Mouse (Mus musculus) liver, embryonic 15.5 days (tissue): Measurements from ENCODE around the gene Ttc24. TPM values are rescaled to one million over a fixed set of nuclear protein-coding genes. Genes with fewer than 3 reads are reported as not detected.

Experiments used
- polyA plus RNA-seq: library from polyadenylated mRNA; unstranded; fragments of >200 nt; fragmentation: Nextera tagmentation; extraction: Ambion mirVana; gene quantifications from 2 replicates; pipeline ENCODE4 v1.2.1, GENCODE M21; 2015

Ttc24 gene
- polyA plus RNA-seq, 1 experiment from 2014 or later = not detected

Other genes with a start within 250 kb of the Ttc24 start
- gene Sh2d2a, start 231.5 kb downstream of the Ttc24 start, polyA plus RNA-seq = 0.18 TPM in 2 replicates
- gene Prcc, start 192.7 kb downstream of the Ttc24 start, polyA plus RNA-seq = 6.5 TPM in 2 replicates
- 213 and 216 TPM in 2 replicates for gene Hdgf, start 172.0 kb downstream of the Ttc24 start, polyA plus RNA-seq
- gene Mrpl24, start 158.8 kb downstream of the Ttc24 start, polyA plus RNA-seq = 30.7 and 33.5 TPM in 2 replicates
- 21.0 and 22.9 TPM in 2 replicates for gene Isg20l2, start 148.0 kb downstream of the Ttc24 start, polyA plus RNA-seq
- 5.6 and 6.3 TPM in 2 replicates for gene Rrnad1, start 147.6 kb downstream of the Ttc24 start, polyA plus RNA-seq
- 0.31 and 0.75 TPM in 2 replicates for gene Crabp2, start 129.6 kb downstream of the Ttc24 start, polyA plus RNA-seq
- 2.2 and 2.3 TPM in 2 replicates for gene Nes, start 107.2 kb downstream of the Ttc24 start, polyA plus RNA-seq
- gene Bcan, start 78.1 kb downstream of the Ttc24 start, polyA plus RNA-seq = 0.10 TPM in 1 of 2 replicates, not detected in the other
- gene Hapln2, start 50.7 kb downstream of the Ttc24 start, polyA plus RNA-seq = not detected in 2 replicates
- 14.3 and 18.1 TPM in 2 replicates for gene Gpatch4, start 35.2 kb downstream of the Ttc24 start, polyA plus RNA-seq
- 75.0 and 81.5 TPM in 2 replicates for gene Naxe, start 19.8 kb downstream of the Ttc24 start, polyA plus RNA-seq
- 7.3 and 8.0 TPM in 2 replicates for gene Iqgap3, start 3.7 kb upstream of the Ttc24 start, polyA plus RNA-seq
- 6.8 and 7.1 TPM in 2 replicates for gene Mef2d, start 64.1 kb upstream of the Ttc24 start, polyA plus RNA-seq
- gene Rhbg, start 176.4 kb upstream of the Ttc24 start, polyA plus RNA-seq = 7.6 and 7.7 TPM in 2 replicates
- 0.35 and 1.3 TPM in 2 replicates for gene Gm38392, start 208.9 kb upstream of the Ttc24 start, polyA plus RNA-seq
- gene Tsacc, start 218.7 kb upstream of the Ttc24 start, polyA plus RNA-seq = 3.6 and 4.8 TPM in 2 replicates
- gene Cct3, start 218.8 kb upstream of the Ttc24 start, polyA plus RNA-seq = 243 and 252 TPM in 2 replicates
- 92.0 and 99.4 TPM in 2 replicates for gene Glmp, start 246.7 kb upstream of the Ttc24 start, polyA plus RNA-seq